Mouse (Mus musculus): ENCODE data around the gene Vps13a. TPM values are rescaled to one million over a fixed set of nuclear protein-coding genes. Genes with fewer than 3 reads are reported as not detected.

The Vps13a gene
- polyA plus RNA-seq (2012; rRNA removed) = 0.11 and 0.26 TPM in 2 replicates

GRCm38 (mm10) chr19:16780790-16781384 lies at the start of gene Vps13a:
TSS of gene Vps13a (minus strand) at chr19:16780933.

Other genes starting within 250 kb of the Vps13a start
- not detected in 2 replicates for gene Foxb2, start 92.9 kb upstream of the Vps13a start, polyA plus RNA-seq (2012; rRNA removed)
- 0.09 and 0.43 TPM in 2 replicates for gene Prune2, start 175.2 kb upstream of the Vps13a start, polyA plus RNA-seq (2012; rRNA removed)

Data from stomach, adult 2 months (tissue).